Mouse (Mus musculus): ENCODE measurements around the gene Hnrnpa3.
"Not testable (repeated sequence)": the region's sequence is repeated elsewhere in the genome, so short reads cannot be mapped to it uniquely, and the experiment has no call there.

Gene Hnrnpa3

DNA sequence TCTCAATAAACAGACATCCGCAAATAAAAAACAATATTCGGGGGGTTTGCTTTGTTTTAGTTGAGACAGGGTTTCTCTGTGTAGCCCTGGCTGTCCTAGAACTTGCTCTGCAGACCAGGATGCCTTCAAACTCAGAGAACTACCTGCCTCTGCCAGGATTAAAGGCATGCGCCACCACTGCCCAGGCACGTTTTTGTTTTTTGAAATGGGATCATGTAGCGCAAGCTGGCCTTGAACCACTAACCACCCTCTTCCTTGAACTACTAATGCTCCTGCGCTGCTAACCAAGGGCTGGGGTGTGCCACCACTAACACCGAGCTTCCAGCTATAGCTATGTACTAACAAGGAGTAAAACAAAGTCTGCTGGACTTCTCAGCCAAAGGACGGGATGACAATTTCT lies 20.9 kb downstream of the Hnrnpa3 start:
- DNase-seq (ENCODE audit: low spot score): no peak

DNA sequence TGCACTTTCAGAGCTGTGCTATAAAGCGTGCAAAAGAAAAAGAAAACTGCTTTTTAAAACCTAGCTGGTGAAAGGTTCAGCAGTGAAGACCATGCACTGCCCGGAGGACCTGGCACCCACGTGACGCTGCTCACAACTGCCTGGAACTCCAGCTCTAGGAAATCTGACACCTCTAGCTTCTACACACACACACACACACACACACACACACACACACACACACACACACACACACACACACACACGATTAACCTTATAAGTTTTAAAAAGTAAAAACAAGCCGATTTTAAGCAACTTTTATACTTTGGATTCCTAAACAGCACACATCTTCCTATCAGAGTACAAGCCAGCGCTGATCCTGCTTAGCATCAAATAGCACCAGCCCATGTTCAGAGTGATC lies 22.4 kb downstream of the Hnrnpa3 start:
- DNase-seq (ENCODE audit: low spot score): no peak

DNA sequence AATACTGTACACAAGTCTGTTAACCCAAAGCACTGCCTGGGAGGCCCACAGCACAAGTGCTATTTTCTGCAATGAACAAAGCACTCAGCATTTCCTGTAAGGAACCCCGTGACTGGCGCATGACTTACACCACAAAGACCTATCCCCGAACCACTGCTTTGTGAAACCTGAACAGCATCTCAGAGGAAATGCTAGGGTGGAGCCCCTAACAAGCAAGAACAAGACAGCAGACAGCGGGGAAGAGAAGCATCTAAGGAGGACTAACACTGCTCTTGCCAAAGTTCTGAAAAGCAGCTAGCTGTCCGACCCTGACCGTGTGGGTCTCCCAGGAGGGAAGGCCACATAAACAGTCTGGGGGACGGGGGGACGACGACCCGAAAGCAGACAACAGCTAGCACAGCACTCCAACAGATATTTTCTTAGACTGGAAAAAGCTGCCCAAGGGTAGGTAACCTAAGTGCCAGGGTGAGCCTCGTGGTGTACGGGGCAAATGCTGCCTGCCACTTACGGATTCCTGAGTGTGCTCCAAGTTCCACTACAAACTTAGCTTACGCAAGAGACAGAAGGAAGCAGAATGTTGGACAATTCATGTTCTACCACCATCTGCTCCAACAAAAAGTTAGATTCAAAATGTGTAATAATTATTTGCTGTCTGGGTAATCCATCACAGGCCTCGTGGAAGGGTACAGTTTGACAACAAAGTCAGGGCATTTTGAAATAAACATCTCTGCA lies 24.1 kb downstream of the Hnrnpa3 start:
- DNase-seq (ENCODE audit: low spot score): no peak

DNA sequence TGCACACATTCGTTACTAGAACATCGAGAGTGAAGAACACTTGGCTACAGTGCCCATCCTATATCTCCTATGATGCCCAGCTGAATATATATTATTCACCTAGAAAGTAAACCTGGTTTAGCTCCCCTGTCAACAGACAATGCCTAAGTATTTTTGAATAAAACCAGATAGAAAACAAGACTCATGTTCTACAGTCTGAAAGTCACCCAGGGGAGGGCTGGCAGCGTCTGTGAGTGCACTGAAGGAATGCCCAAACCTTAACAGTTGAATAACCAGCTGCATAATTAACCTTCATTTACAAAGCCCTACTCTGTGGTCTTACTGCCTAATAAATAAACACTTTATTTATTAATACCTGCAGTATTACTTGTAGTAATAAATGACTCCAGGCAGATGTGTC lies 25.5 kb downstream of the Hnrnpa3 start:
- DNase-seq (ENCODE audit: low spot score): no peak

DNA sequence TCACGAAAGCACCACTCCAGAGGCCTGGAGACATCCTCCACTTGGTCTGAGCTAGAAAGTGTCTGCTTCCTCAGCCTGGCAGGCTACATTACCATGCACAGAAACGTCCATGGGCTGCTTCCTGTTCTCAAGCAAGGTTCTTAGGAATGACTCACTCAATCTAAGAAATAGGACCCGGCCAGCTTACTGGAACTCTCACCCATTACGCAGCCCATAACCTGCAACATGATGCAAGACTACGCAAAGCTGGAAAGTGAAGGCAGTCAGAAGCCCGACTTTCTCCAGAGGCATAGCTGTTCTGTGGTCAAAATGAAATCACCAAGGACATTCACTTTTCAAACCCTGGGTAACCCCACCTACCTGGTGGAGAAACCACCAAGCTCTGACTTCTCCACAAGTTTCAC lies 26.4 kb downstream of the Hnrnpa3 start:
- DNase-seq (ENCODE audit: low spot score): no peak

DNA sequence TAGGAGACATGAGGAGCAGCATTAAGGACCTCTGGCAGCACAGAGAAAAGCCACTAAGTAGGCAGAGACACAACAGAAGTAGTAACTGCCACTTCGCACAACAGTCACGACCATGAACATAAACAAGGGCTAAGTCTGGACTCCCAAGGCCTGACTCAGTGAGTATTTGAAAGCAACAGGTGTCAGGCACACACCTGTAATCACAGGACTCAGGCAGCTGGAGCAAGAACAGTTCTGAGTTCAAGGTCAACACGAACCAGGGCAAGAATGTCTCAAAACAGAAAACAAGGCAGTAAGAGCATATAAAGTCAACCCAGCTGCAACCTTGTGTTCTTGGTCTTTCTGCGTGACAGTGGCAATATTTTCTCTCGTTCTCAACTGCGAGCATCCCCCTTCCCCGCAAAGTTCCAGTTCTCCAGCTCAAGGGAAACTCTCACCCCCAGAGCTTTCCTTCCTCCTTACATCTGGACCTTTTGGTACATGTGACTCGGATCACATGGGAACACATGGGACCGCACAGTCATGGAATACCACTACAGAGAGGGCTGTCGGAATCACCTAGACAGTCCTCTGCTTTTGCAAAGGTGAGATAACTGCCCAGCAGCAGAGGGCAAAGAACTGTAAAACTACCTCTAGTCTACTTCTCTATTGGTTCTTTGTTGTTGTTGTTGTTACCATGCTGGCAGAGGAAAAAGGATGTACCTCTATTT lies 28.1 kb downstream of the Hnrnpa3 start:
- DNase-seq (ENCODE audit: low spot score): no peak

DNA sequence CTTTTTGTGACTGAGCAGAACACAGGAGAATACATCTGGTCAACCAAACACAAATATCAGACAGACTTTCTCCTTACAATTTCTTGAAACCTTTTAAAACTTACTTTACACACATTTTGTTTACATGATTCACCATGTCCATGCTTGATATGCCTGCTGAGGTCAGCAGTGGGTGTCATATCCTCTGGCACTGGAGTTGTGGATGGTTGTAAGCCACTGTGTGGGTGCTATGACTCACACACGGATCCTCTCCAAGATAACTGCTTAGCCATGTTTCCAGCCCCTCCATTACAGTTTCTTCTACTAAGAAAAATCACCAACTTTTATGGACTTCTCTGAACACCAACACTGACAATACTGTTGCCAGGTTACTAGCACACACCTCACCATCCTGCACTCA lies 29.8 kb downstream of the Hnrnpa3 start:
- no peak for DNase-seq (ENCODE audit: low spot score)

DNA sequence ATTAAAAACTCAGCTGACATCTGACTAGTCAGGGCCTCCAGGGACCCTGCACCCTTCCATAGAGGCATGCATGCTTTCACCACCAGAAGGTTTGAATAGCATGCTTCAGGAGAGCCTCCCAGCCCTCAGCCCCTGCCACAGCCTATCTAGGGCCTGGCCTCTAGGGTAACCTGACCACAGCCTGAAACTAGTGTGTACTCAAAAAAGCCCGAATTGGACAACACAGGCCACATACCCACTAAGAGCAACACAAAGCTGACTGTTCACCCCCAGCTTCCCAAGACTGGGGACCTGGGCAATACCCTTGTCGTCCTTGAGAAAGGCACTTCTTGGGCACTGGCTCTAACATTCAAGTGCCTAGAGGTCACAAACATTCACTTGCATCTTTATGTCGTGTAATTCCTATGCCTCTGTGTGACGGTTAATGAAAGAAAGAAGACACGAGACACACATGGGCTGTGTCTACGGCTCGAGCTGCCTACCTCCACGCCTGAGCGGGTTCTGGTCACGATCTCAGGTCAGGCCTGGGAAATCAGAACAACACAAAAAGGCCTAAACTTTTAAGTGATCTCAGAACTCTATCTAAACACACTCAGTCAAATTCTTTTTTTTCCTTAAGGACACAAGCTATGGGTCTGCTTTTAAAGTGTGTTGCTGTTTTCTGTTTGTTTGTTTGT lies 30.6 kb downstream of the Hnrnpa3 start:
- DNase-seq (ENCODE audit: low spot score): no peak

DNA sequence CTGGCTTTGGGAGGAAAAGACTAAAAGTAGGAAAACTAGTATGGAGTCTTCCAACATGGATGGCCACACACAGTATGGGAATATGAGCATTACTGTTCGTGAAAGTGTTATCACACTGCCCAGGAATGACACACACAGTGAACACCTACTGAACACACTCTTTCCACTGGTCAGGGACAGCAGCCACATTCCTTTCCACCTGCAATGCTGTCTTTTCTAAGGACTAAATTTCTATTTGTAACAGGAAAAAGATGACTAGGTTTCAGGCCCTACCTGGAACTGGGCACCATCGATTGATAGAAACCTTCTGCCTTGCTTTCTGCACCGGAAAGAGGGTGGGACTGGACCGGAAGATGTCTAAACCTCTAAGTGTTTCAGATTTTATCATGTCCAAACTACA lies 31.6 kb downstream of the Hnrnpa3 start:
- no peak for DNase-seq (ENCODE audit: low spot score)

DNA sequence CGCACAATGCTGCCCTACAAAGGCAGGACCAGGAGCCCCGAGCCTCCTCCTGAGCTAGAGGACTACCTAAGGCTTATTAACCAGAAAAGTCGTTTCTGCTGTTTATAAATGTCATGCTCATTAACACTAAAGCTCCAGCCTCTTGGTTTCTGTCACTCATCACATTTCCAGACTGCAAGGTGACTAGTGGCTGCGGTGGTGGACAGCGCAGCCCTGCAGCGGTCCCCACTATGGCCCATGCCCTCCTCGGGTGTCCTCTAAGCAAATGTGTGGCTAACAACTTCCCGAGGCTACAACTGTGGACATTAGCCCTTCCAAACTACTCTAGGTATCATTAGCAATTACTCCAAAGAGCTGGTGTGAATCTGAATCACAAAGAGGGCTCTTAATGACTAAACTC lies 32.3 kb downstream of the Hnrnpa3 start:
- DNase-seq (ENCODE audit: low spot score): no peak

DNA sequence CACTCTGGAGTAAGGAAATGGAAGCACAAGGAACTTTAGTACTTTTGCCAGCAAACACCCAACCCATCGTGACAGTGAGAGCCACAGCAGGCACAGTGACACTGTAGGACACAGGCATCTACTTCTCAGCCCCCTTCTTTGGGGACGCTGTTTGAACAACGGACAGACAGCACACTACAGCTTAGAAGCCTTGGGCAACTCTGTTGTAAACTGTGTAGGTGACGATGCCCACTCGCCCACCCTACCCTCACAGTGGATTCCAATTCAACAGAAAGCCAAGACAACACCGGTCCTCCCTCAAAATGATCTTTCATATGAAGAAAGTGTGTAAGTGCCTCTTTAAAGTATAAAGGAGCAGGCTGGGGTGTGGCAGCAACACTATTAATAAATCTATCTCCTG lies 33.3 kb downstream of the Hnrnpa3 start:
- no peak for DNase-seq (ENCODE audit: low spot score)

DNA sequence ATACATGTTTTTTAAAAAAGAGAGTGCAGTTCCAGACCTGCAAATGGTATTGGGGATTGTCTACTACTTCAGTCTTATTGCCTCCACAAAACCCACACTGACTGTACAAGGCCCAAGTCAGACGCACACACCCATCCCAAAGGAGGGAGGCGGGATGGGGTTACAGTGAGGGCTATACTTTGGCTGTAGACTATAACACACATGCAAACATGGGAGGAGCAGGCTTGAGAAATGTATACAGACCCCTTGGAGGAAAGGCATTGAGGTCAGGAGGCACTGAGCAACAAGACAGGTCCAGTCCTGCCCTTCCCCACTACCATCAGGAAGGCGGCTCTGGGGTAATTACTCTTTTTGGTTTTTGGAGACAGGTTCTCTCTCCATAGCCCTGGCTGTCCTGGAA lies 35.9 kb downstream of the Hnrnpa3 start:
- DNase-seq (ENCODE audit: low spot score): not testable (repeated sequence)

DNA sequence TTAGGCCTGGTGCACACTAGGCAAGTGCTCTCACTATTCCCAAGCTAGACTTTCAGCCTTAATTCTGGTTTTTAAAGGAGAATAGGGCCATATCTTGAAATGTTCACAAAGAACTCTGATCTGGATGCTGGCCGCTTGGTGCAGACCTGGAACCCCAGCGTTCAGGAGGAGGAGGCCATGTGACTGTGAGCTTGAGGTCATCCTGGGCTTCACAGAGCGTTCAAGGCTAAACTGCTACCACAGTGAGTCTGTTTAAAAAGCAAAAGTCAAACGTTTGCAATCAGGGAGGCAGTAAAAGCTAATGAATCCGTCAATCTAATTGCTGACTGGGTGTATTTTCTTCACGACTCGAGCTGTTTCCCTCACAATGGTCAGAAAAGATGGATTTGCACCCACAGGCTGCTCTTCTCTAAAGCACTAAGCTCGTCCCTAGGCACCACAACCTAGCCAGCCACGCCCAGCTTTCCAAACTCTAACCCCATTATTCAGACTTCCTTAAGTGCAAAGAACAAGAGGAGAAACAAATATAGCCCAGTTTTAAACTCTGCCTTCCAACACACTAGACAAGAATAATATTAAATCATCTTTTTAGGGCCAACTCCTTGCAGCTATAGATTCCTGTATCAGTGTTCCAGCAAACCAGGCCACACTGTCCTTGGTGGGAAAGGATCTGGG lies 36.8 kb downstream of the Hnrnpa3 start:
- no peak for DNase-seq (ENCODE audit: low spot score)

DNA sequence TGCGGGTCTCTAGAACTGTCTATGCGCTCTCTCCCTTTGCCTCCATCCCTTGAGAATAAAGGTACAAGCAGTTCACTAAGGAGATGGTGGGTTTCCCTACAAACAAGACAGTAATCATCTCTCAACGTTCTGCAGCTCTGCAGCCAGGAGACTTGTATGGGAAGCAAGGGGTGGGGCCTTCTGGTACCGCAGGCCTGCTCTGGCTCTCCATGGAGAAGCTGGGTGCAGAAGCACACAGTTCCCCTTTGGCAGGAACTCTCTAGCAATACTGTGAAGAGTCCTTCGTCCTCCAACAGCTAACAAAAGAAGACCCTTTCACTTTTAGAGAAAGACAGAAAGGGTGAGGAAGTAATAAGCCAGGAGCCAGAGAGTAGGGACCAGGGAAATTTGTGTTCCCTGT lies 37.3 kb downstream of the Hnrnpa3 start:
- no peak for DNase-seq (ENCODE audit: low spot score)

DNA sequence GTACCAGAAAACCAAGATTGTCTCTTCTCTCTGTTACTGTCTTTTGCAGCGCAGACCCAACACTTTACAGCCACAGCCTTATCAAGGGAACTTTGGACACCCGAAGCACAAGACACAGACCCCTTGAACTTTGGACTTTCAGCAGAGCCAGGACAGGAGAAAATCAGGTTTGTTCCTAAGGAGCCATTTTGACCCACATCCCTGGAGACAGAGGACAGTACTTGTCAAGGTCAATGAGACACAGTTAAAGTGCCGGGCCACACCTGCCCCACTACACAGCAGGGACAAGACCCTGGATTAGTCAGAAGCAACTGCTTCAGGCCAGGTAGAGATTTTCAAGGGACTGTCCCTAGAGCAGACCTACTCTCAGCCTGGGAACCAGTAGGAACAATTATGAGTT lies 38.2 kb downstream of the Hnrnpa3 start:
- DNase-seq (ENCODE audit: low spot score): peak; percentile 85

DNA sequence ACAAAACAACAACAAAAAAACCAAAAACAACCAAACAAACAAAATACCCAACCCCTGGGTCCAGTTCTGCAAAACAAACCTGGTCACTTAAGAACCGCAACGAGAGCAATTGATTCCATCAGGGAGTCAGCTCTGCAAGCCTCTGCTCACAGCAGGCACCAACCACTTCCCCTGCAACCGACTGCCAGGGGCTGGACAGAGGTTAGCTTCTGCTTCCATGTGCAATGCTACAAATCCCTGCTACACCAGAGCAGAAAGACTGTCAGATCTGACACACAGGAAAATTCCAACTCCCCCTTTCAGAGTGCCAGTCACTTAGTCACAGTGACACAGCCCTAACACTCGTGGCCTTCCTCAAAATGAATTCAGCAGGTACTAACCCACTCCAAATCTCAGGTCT lies 38.9 kb downstream of the Hnrnpa3 start:
- DNase-seq (ENCODE audit: low spot score): no peak

DNA sequence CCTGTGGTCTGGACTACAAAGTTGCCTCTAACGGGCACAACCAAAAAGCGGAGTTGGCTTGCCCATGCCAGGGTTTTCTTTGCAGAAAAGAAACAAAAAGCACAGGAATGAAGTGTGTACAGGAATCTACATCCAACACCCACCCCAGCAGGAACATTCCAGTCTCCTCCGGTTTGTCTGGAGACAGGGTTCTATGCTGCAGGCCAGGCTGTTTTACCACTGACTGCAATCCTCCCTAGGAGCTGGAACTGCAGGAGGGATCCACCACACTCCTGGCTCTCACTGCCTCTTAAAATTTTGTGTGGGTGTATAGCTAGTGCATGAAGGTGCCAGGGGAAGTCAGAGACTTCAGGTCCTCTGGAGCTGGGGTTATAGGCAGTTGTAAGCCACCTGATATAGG lies 39.8 kb downstream of the Hnrnpa3 start:
- no peak for DNase-seq (ENCODE audit: low spot score)

DNA sequence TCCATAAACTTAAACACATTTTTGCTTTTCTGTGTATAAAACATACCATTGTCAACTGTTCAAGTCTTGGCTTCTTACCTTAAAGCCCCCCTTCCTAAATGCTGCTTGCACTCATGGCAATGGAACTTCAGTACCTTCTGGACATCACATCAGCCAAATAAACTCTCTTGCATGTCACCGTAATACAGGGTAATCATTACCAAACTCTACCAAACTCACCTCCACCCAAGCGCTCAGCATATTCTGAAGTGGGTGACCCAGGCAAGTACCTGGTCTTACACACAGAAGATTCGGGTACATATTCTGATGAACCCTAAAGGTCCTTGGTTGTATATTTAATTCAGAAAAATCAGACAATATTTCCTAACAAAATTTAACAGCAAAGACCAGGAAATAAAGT lies 41.5 kb downstream of the Hnrnpa3 start:
- DNase-seq (ENCODE audit: low spot score): no peak

DNA sequence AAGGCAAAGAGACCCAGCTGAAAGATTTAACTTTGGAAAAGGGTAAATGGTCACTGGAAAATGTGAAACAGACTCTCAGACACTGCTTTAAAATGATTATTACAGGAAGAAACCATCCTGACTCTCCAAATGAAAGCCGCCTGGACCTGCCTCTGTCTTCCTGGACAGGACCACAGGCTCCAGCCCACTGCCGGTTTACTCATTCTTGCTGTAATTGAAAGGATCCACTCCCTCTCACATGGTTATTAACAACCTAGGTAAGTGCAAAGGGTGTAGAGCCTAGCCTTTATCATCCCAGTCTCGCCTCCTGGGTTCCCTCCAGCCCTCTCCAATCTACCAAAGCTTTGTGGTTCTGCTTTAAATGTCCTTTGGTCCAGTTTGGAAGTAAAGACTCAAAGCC lies 42.1 kb downstream of the Hnrnpa3 start:
- DNase-seq (ENCODE audit: low spot score): no peak

DNA sequence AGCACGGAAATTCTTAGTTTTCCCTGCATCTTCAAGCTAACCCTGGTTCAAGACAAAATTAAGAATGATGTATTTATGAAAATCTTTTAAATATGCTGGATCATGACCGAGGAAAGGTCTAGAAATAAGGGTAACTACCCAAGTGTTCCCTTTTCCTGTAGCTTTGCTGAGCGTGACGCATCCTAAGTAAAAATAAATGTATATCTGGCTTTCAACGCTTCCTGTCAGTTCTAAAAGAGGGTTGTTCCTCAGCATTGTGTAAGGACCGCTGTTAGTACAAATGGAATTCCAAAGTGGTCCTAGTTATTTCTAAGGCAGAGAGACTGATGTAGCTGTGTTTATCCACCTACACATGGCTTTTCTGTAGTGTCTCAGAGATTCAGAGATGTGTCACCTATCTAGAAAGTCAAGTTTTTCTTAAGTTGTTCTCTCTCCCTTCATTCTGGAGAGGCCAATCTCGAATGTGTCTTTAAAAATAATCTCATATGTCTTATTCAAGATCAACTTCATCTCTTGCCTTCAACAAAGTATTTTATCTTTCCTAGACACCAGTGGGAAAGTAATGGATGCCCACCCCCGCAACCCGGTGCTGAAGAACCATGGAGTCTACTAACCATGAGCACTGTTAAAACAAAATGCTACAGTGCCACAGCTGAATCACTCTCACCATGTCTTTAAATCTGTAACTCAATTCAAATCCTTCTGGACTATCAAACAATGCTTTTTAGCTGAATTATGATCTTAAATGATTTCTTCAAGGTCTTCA lies 42.9 kb downstream of the Hnrnpa3 start:
- DNase-seq (ENCODE audit: low spot score): no peak

DNA sequence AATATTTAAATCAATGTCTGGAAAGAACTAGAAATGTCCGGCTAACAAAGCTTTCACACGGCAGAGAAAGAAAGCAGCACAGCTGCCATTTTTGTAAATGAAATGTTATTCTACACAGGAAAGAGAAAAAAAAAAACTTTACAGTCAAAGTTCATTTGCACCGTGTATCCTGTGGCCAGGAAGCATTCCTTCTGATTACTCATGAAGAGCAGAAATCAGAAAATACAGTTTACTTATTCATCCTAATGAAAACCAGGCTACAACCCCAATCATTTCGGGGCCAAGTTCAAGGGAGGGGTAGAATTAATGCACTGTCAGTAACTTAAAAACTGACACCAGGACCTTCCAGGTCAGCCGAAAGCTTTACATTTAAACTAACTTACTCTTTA lies 43.5 kb downstream of the Hnrnpa3 start:
- DNase-seq (ENCODE audit: low spot score): no peak

Measured in yolk sac, embryonic 10.5 days (tissue).